Mouse (Mus musculus): Measurements from ENCODE around the gene Shd. TPM values are rescaled to one million over a fixed set of nuclear protein-coding genes. Genes with fewer than 3 reads are reported as not detected.

Gene Shd
- total and polyA plus RNA-seq, 3 experiments: 0.31 to 0.89 TPM; not detected in 1

DNA sequence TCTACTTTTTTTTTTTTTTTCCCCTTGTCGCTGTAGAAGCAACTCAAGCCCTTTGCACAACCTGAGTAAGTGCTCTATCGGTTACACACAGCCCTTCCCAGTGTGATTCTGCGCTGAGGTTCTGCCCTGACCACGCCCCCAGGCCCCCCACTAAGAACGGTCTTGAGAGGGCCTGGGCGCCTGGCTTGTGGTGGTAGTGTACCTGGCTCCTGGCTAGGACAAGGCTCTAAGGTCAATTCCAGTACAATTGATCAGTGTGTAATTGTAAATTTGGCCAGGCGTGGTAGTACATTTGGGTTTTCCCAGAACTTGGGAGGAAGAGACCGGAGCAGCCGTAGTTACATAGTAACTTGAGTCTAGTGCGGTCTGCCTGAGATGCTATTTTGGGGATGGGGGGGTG lies 36.7 kb downstream of the Shd start:
- TF ChIP-seq SMC3 (IDR thresholded peaks at IDR 0.05; ENCODE audit: low read depth, low read length) (no peak), EP300 (IDR thresholded peaks at IDR 0.05; ENCODE audit: low read depth in 1 of 2, low read length in 2 of 2) (no peak), NELFE (IDR thresholded peaks at IDR 0.05; ENCODE audit: low read depth, low read length) (no peak), GABPA (IDR thresholded peaks at IDR 0.05; ENCODE audit: low read depth, low read length) (no peak), ZKSCAN1 (IDR thresholded peaks at IDR 0.05; ENCODE audit: low read depth, low read length) (no peak), JUND (IDR thresholded peaks at IDR 0.05; ENCODE audit: low read depth, low read length) (no peak), MAX (IDR thresholded peaks at IDR 0.05; ENCODE audit: low read length) (no peak), TBP (IDR thresholded peaks at IDR 0.05; ENCODE audit: low read depth, low read length) (no peak), MXI1 (IDR thresholded peaks at IDR 0.05; ENCODE audit: low read depth, low read length) (no peak), CTCF (IDR thresholded peaks at IDR 0.05 in 2 of 3, conservative IDR thresholded peaks at IDR 0.05 in 1 of 3; ENCODE audit: control insufficient read depth in 1 of 3, insufficient read depth in 1 of 3, low read depth in 2 of 3, low read length in 3 of 3, poor library complexity in 1 of 3, severe bottlenecking in 1 of 3) (no peak), RAD21 (IDR thresholded peaks at IDR 0.05; ENCODE audit: low read depth, low read length) (no peak), MYC (IDR thresholded peaks at IDR 0.05; ENCODE audit: low read depth, low read length) (no peak), CHD1 (IDR thresholded peaks at IDR 0.05; ENCODE audit: low read depth, low read length) (no peak), TCF12 (IDR thresholded peaks at IDR 0.05; ENCODE audit: low read depth, low read length) (no peak), TAL1 (IDR thresholded peaks at IDR 0.05; ENCODE audit: low read length) (no peak), POLR2AphosphoS5 (IDR thresholded peaks at IDR 0.05; ENCODE audit: borderline replicate concordance, low read depth, low read length) (no peak)
- no peaks in the 10 kb centered on the region for H3K9me3 ChIP-seq (replicated peaks; ENCODE audit: insufficient read depth, low read length)
- no peaks in the 10 kb centered on the region for H3K79me2 ChIP-seq (ENCODE audit: control insufficient read depth, insufficient read depth, low read length, poor library complexity)
- H3K9ac ChIP-seq (ENCODE audit: control insufficient read depth, low read depth, low read length, poor library complexity, severe bottlenecking): no peak overlapping the region
- peaks cover 0 to 17% of the 10 kb centered on the region in 2 experiments; a peak in 2 of 4 replicates for H3K4me1 ChIP-seq (ENCODE audit: control insufficient read depth in 1 of 2, insufficient read depth in 2 of 2, low read length in 2 of 2)
- H3K4me3 ChIP-seq (ENCODE audit: control insufficient read depth in 1 of 2, insufficient read depth in 1 of 2, low read depth in 2 of 2, low read length in 2 of 2): no peak overlapping the region
- DNase-seq (ENCODE audit: low read depth, low spot score): no peak
- no peaks in the 10 kb centered on the region for H3K27me3 ChIP-seq (ENCODE audit: control insufficient read depth in 1 of 2, insufficient read depth in 2 of 2, low read length in 2 of 2)
- no peak overlapping the region for H3K27ac ChIP-seq (ENCODE audit: control insufficient read depth, low read depth, low read length)
- peaks cover 0 to 8% of the 10 kb centered on the region in 2 experiments; a peak in 2 of 4 replicates for H3K36me3 ChIP-seq (ENCODE audit: control insufficient read depth in 1 of 2, insufficient read depth in 2 of 2, low read length in 2 of 2)

DNA sequence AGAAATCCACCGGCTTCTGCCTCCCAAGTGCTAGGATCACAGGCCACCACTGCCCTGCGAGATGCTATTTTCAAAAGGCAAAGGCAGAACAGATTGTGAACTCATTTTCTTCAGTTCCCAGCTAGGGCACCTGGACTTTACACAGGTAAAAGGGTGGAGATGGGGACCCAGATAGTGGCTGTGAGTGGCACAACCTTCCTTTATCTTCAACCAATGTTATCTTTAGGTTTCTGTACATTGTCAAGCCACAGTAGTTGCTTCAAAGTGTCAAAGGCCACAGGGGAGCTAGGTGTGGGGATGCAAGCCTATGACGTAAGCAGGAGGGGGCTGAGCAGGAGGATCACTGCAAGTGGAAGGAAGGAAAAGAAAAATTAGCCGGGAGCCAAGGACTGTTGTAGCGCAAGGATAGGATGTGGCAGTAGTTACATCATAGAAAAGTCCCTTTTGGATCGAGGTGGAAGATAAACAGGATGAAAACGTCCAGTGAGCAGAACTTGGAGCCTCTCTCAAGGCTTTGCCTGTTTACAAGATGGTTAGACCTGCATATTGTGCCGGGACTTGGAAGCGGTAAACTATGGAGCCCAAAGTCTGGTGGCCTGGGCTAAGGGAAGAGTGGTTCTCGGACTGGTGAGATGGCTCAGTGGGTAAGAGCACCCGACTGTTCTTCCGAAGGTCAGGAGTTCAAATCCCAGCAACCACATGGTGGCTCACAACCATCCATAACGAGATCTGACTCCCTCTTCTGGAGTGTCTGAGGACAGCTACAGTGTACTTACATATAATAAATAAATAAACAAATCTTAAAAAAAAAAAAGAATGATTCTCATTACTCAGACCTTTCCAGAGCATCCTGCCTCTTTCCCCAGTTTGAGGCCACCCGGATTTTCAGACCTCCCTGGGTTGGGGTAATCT lies 37.4 kb downstream of the Shd start:
- no peaks in the 10 kb centered on the region for H3K27me3 ChIP-seq (ENCODE audit: control insufficient read depth in 1 of 2, insufficient read depth in 2 of 2, low read length in 2 of 2)
- H3K79me2 ChIP-seq (ENCODE audit: control insufficient read depth, insufficient read depth, low read length, poor library complexity): no peaks in the 10 kb centered on the region
- H3K4me3 ChIP-seq (ENCODE audit: control insufficient read depth in 1 of 2, insufficient read depth in 1 of 2, low read depth in 2 of 2, low read length in 2 of 2): peak overlapping the region in 1 of 2 experiments; percentile 13; a peak in 1 of 4 replicates
- no peak overlapping the region for H3K9ac ChIP-seq (ENCODE audit: control insufficient read depth, low read depth, low read length, poor library complexity, severe bottlenecking)
- TF ChIP-seq RAD21 (IDR thresholded peaks at IDR 0.05; ENCODE audit: low read depth, low read length): no peak
- no peak for TF ChIP-seq UBTF (IDR thresholded peaks at IDR 0.05; ENCODE audit: borderline replicate concordance, insufficient read depth, low read depth, low read length)
- no peak for TF ChIP-seq SIN3A (IDR thresholded peaks at IDR 0.05; ENCODE audit: low read length)
- peak in 1 of 3 experiments; percentile 3; a peak in 1 of 6 replicates for TF ChIP-seq CTCF (IDR thresholded peaks at IDR 0.05 in 2 of 3, conservative IDR thresholded peaks at IDR 0.05 in 1 of 3; ENCODE audit: control insufficient read depth in 1 of 3, insufficient read depth in 1 of 3, low read depth in 2 of 3, low read length in 3 of 3, poor library complexity in 1 of 3, severe bottlenecking in 1 of 3)
- TF ChIP-seq RCOR1 (IDR thresholded peaks at IDR 0.05; ENCODE audit: low read depth, low read length): 0 out of 2 replicates have a peak, but pooled peaks have one; percentile 26
- 0 out of 2 replicates have a peak, but pooled peaks have one; percentile 20 for TF ChIP-seq ETS1 (IDR thresholded peaks at IDR 0.05; ENCODE audit: low read depth, low read length)
- TF ChIP-seq NELFE (IDR thresholded peaks at IDR 0.05; ENCODE audit: low read depth, low read length): peak; percentile 46
- no peak for TF ChIP-seq MAX (IDR thresholded peaks at IDR 0.05; ENCODE audit: low read length)
- peaks cover 0 to 8% of the 10 kb centered on the region in 2 experiments; a peak in 2 of 4 replicates for H3K36me3 ChIP-seq (ENCODE audit: control insufficient read depth in 1 of 2, insufficient read depth in 2 of 2, low read length in 2 of 2)
- DNase-seq (ENCODE audit: low read depth, low spot score): peak; percentile 30
- peaks cover 0 to 17% of the 10 kb centered on the region in 2 experiments; a peak in 2 of 4 replicates for H3K4me1 ChIP-seq (ENCODE audit: control insufficient read depth in 1 of 2, insufficient read depth in 2 of 2, low read length in 2 of 2)
- H3K9me3 ChIP-seq (replicated peaks; ENCODE audit: insufficient read depth, low read length): no peaks in the 10 kb centered on the region
- no peak overlapping the region for H3K27ac ChIP-seq (ENCODE audit: control insufficient read depth, low read depth, low read length)
